Comparison of ENCODE assay signal across 8 mouse cellular contexts in genomic region chr14:76413773-76414121, GRCm38 (mm10). TPM values are rescaled to one million over a fixed set of nuclear protein-coding genes. Genes with fewer than 3 reads are reported as not detected.
DNase-seq lines count a peak whose midpoint lies in the region; ATAC-seq and TF ChIP-seq lines count a peak whose summit lies in the region.

No protein-coding gene starts in this region.

- H3K27ac ChIP-seq in lung, postnatal 0 days (ENCODE audit: low read length), result peak overlapping the region; percentile 93
- peak overlapping the region; percentile 66 for H3K27ac ChIP-seq in embryonic fibroblast, embryonic 13.5 days (ENCODE audit: insufficient read depth, low read length)
- peak overlapping the region; percentile 99 for H3K27ac ChIP-seq in limb, embryonic 11.5 days (replicated peaks; ENCODE audit: low read depth, low read length)
- H3K27ac ChIP-seq in neural tube, embryonic 15.5 days (replicated peaks), result peak overlapping the region; percentile 100

- peaks cover 12% of the 10 kb centered on the region for H3K4me1 ChIP-seq in lung, postnatal 0 days (ENCODE audit: insufficient read depth, low read depth, low read length)
- H3K4me1 ChIP-seq in embryonic fibroblast, embryonic 13.5 days (ENCODE audit: control insufficient read depth, insufficient read depth, low read length), result peaks cover 9% of the 10 kb centered on the region
- peaks cover 25% of the 10 kb centered on the region for H3K4me1 ChIP-seq in limb, embryonic 11.5 days (ENCODE audit: control insufficient read depth, insufficient read depth, low read length)
- peaks cover 32% of the 10 kb centered on the region for H3K4me1 ChIP-seq in neural tube, embryonic 15.5 days

- H3K27me3 ChIP-seq in lung, postnatal 0 days (replicated peaks; ENCODE audit: insufficient read depth, low read length), result no peaks in the 10 kb centered on the region
- H3K27me3 ChIP-seq in limb, embryonic 11.5 days (ENCODE audit: control insufficient read depth, insufficient read depth, low read length), result no peaks in the 10 kb centered on the region
- no peaks in the 10 kb centered on the region for H3K27me3 ChIP-seq in neural tube, embryonic 15.5 days (replicated peaks)

- no peak for TF ChIP-seq EP300 in lung, postnatal 0 days (IDR thresholded peaks at IDR 0.05)

- no peaks in the 10 kb centered on the region for H3K36me3 ChIP-seq in lung, postnatal 0 days (ENCODE audit: insufficient read depth, low read length)
- peaks cover 12% of the 10 kb centered on the region; the same call in 1 of the 2 replicates for H3K36me3 ChIP-seq in limb, embryonic 11.5 days (ENCODE audit: control insufficient read depth, insufficient read depth, low read length)
- H3K36me3 ChIP-seq in neural tube, embryonic 15.5 days, result peaks cover 13% of the 10 kb centered on the region

- H3K9me3 ChIP-seq in lung, postnatal 0 days (ENCODE audit: low read length), result no peaks in the 10 kb centered on the region
- H3K9me3 ChIP-seq in limb, embryonic 11.5 days (ENCODE audit: control insufficient read depth, low read length), result no peaks in the 10 kb centered on the region
- H3K9me3 ChIP-seq in neural tube, embryonic 15.5 days (replicated peaks), result no peaks in the 10 kb centered on the region

- TF ChIP-seq POLR2A in embryonic fibroblast, embryonic 13.5 days (IDR thresholded peaks at IDR 0.05; ENCODE audit: low read depth, low read length), result no peak

- peak overlapping the region; percentile 88 for H3K4me3 ChIP-seq in lung, postnatal 0 days (ENCODE audit: low read depth, low read length)
- H3K4me3 ChIP-seq in embryonic fibroblast, embryonic 13.5 days (ENCODE audit: insufficient read depth, low read length), result peak overlapping the region; percentile 68
- H3K4me3 ChIP-seq in limb, embryonic 11.5 days (ENCODE audit: low read depth, low read length), result peak overlapping the region; percentile 81
- peak overlapping the region; percentile 90 for H3K4me3 ChIP-seq in neural tube, embryonic 15.5 days (replicated peaks)

- peak overlapping the region; percentile 91 for H3K9ac ChIP-seq in lung, postnatal 0 days (replicated peaks; ENCODE audit: low read depth)
- peak overlapping the region; percentile 79 for H3K9ac ChIP-seq in limb, embryonic 11.5 days (ENCODE audit: low read length)
- H3K9ac ChIP-seq in neural tube, embryonic 15.5 days (replicated peaks), result peak overlapping the region; percentile 75

- DNase-seq in lung, postnatal 0 days (ENCODE audit: low spot score), result peak; percentile 4
- no peak for DNase-seq in lung, postnatal 14 days
- no peak for DNase-seq in limb, embryonic 11.5 days (ENCODE audit: low spot score)
- DNase-seq in urinary bladder, postnatal 4 days (ENCODE audit: low spot score in 2 of 2), result no peak

- TF ChIP-seq CTCF in lung, postnatal 0 days (IDR thresholded peaks at IDR 0.05), result peak; percentile 34
- no peak for TF ChIP-seq CTCF in embryonic fibroblast, embryonic 13.5 days (IDR thresholded peaks at IDR 0.05; ENCODE audit: borderline replicate concordance, insufficient read depth, low read length)

- ATAC-seq in lung, postnatal 0 days, result no peak
- no peak for ATAC-seq in limb, embryonic 11.5 days (ENCODE audit: insufficient number of reproducible peaks, low FRiP score, low TSS enrichment, low read depth)
- ATAC-seq in neural tube, embryonic 15.5 days (ENCODE audit: low FRiP score), result no peak
- ATAC-seq in granulocyte monocyte progenitor cell, adult 5-6 weeks (replicated peaks; ENCODE audit: poor library complexity, severe bottlenecking), result no peak
- no peak for ATAC-seq in erythroid progenitor cell, adult 5-6 weeks (replicated peaks; ENCODE audit: low FRiP score, poor library complexity, severe bottlenecking)

- peak overlapping the region; percentile 94 for H3K4me2 ChIP-seq in lung, postnatal 0 days (replicated peaks; ENCODE audit: low read depth, low read length)
- H3K4me2 ChIP-seq in limb, embryonic 11.5 days (ENCODE audit: low read depth, severe bottlenecking), result peak overlapping the region; percentile 82
- H3K4me2 ChIP-seq in neural tube, embryonic 15.5 days, result peak overlapping the region; percentile 88

- WGBS in lung, postnatal 0 days, result 5% methylated on average over 10 of the region's 10 CpGs
- WGBS in limb, embryonic 11.5 days, result under 1% methylated on average over 10 of the region's 10 CpGs
- 1% methylated on average over 10 of the region's 10 CpGs for WGBS in neural tube, embryonic 15.5 days

RNA-seq across cellular contexts. Expression of gene Tsc22d1, which starts 1.0 kb away (rescaled TPM):
- 534 and 635 TPM in 2 replicates for polyA plus RNA-seq in lung, postnatal 0 days (2015; fragmentation: Nextera tagmentation; extraction: Ambion mirVana)
- 231 and 370 TPM in 2 replicates for polyA plus RNA-seq in embryonic fibroblast, embryonic 13.5 days (2011; ENCODE audit: insufficient read length, low read depth, missing spikeins)
- 511 and 527 TPM in 2 replicates for polyA plus RNA-seq in limb, embryonic 11.5 days (2014; fragmentation: Nextera tagmentation; extraction: Ambion mirVana)
- polyA plus RNA-seq in neural tube, embryonic 15.5 days (2015; fragmentation: Nextera tagmentation; extraction: Ambion mirVana), result 773 and 880 TPM in 2 replicates
- 53.3 and 59.4 TPM in 2 replicates for total RNA-seq in granulocyte monocyte progenitor cell, adult 5-6 weeks (2014; fragmentation: Nextera tagmentation)
- 30.6 and 41.9 TPM in 2 replicates for total RNA-seq in granulocyte monocyte progenitor cell, adult 5-6 weeks (2017)
- total RNA-seq in erythroid progenitor cell, adult 5-6 weeks (2015; ENCODE audit: low replicate concordance), result 51.1 and 58.7 TPM in 2 replicates
- total RNA-seq in erythroid progenitor cell, adult 5-6 weeks (2017; ENCODE audit: low replicate concordance), result 20.2 and 41.1 TPM in 2 replicates
